Mouse (Mus musculus) liver, adult 2 months (tissue): ENCODE results near the gene Olfr987.
"Not testable (repeated sequence)": the region's sequence is repeated elsewhere in the genome, so short reads cannot be mapped to it uniquely, and the experiment has no call there.

Experiments used
- CTCF ChIP-seq: fragments of 200-500 bp; IDR thresholded peaks from 2 replicates; pipeline ENCODE4 v1.5.1; 2011; ENCODE audit warnings: low read depth, low read length, control low read depth
- POLR2A ChIP-seq: fragments of 200-500 bp; IDR thresholded peaks from 2 replicates; pipeline ENCODE4 v1.6.1; 2011; ENCODE audit warnings: low read length, control low read depth; ENCODE audit not compliant: insufficient read depth; ENCODE audit errors: extremely low read depth

GRCm38 (mm10) chr2:85363127-85363526 lies 24.0 kb upstream of the Olfr987 start, which contains the start of gene Olfr988:
- not testable (repeated sequence) for TF ChIP-seq CTCF, POLR2A
